Mouse (Mus musculus): ENCODE data around the gene Ulbp1. TPM values are rescaled to one million over a fixed set of nuclear protein-coding genes. Genes with fewer than 3 reads are reported as not detected.

Gene Ulbp1
- 3.3 TPM for polyA plus RNA-seq (2014; fragmentation: Illumina TruSeq; extraction: RNeasy Lipid Tissue Mini Kit (QIAGEN cat#74804); ENCODE audit: low read depth, low replicate concordance)

DNA sequence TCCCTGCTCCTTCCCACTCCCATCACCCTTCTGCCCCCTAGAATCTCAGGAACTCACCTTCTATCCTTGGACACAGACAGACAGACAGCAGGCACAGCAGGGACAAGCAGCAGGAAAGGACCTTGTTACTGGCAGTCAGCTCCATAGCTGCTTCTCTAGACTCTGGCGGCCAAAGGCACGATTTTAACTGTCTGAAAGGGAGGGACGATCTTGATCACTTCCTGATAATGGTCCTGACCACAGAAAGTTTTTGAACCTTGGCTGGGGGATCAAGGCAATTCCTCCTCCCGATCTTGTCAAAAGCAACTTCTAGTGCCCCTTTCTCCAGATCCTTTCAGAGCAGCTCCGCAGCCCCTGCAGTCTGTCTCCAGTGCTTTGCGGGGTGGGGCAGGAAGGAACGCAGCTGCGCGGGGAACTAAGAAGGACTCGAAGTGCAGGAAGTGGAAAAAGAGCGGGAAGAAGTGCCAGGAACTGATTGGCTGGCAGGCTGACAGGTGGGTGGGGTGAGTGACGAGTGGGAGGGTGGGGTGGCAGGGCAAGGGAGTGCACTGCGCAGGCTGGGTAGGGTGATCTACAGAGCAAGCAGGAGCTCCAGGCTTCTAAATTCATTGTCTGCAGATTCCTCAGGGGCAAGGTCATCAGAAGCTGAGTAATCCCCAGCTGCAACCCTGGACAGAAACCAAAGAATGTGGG is at the start of gene Ulbp1:
Ulbp1 (minus strand) TSS at position 442 of the 693 bp plus-strand sequence.

Other genes with a start within 250 kb of the Ulbp1 start
- 7.2 TPM for gene Lrp11, start 116.2 kb upstream of the Ulbp1 start, polyA plus RNA-seq (2014; fragmentation: Illumina TruSeq; extraction: RNeasy Lipid Tissue Mini Kit (QIAGEN cat#74804); ENCODE audit: low read depth, low replicate concordance)
- 46.8 TPM for gene Nup43, start 193.9 kb upstream of the Ulbp1 start, polyA plus RNA-seq (2014; fragmentation: Illumina TruSeq; extraction: RNeasy Lipid Tissue Mini Kit (QIAGEN cat#74804); ENCODE audit: low read depth, low replicate concordance)
- gene Pcmt1, start 207.5 kb upstream of the Ulbp1 start, polyA plus RNA-seq (2014; fragmentation: Illumina TruSeq; extraction: RNeasy Lipid Tissue Mini Kit (QIAGEN cat#74804); ENCODE audit: low read depth, low replicate concordance): 262 TPM
- gene Lats1, start 207.6 kb upstream of the Ulbp1 start, polyA plus RNA-seq (2014; fragmentation: Illumina TruSeq; extraction: RNeasy Lipid Tissue Mini Kit (QIAGEN cat#74804); ENCODE audit: low read depth, low replicate concordance): 26.4 TPM

All from testis, adult 10 weeks (tissue).